Comparison of ENCODE assay signal across 14 mouse cellular contexts in the genomic region with DNA sequence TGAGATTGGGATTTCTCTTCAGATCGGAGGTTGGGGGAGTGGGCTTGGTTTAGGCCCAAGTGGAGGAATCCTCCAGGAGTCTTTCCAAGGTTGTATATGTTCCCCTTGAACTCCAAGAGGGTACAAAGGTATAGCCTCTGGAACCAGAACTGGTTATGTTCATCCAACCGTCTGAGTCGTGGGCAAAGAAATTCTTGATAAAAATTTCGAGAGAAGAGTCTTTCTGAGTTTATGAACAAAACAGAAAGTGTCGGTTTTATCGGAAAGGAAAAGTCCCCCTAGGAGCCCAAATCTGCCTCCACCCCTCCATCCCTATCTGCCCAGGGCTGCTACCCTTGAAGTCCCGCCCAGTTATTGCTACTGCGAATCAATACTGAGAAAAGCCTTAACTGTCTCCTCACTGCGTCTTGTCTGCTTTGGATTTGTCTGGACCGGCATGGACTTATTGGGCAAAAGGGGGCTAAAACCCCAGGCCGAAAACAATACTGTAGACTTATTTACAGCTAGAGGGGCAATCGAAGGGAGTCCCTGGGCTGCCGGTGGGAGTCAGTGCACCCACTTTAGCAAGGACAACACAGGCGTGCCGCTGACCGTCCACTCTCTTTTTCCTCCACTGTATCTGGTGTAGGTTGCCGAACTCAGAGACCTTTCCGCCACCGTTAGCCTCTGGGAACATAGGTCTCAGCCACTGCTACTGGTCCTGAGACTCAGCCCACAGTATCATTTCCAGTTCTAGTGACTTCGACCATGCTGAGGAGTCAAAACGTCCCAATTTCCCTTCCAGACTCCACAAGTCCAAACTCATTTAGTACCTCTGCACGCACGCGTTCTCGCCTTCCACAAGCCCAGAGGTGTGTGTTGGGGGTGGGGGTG. TPM values are rescaled to one million over a fixed set of nuclear protein-coding genes. Genes with fewer than 3 reads are reported as not detected.
A peak's percentile ranks its signal among the peaks of the same experiment; 100 is the strongest.
DNase-seq lines count a peak whose midpoint lies in the region; ATAC-seq and TF ChIP-seq lines count a peak whose summit lies in the region.
"Had no signal": no experiment of that assay in that cellular context is flagged by ENCODE, and none has a peak within 500 bp of the region (broad histone marks: within the 10 kb centered on the region; RNA-seq: fewer than 3 reads in every experiment).

No protein-coding gene starts in this region.

- peak overlapping the region; percentile 49; the same call in 1 of the 2 replicates for H3K4me3 ChIP-seq in gastrocnemius, adult 2 months
- peak overlapping the region; percentile 69 for H3K4me3 ChIP-seq in megakaryocyte, embryonic 14.5 days (replicated peaks)
- peak overlapping the region; percentile 76 for H3K4me3 ChIP-seq in embryonic facial prominence, embryonic 13.5 days
- no peak overlapping the region for H3K4me3 ChIP-seq in liver, postnatal 0 days (ENCODE audit: low read depth, low read length)
- H3K4me3 ChIP-seq: forebrain, embryonic 13.5 days; heart, adult 2 months; intestine, embryonic 15.5 days; liver, embryonic 15.5 days had no signal

- peak overlapping the region; percentile 95 for H3K9ac ChIP-seq in embryonic facial prominence, embryonic 13.5 days
- no peak overlapping the region for H3K9ac ChIP-seq in liver, postnatal 0 days (replicated peaks)
- H3K9ac ChIP-seq: forebrain, embryonic 13.5 days; intestine, embryonic 15.5 days; liver, embryonic 15.5 days had no signal

- peak overlapping the region; percentile 72 for H3K4me2 ChIP-seq in embryonic facial prominence, embryonic 13.5 days
- 0 out of 2 replicates have a peak overlapping the region, but pooled peaks have one; percentile 19 for H3K4me2 ChIP-seq in liver, postnatal 0 days (ENCODE audit: low read depth, low read length)
- H3K4me2 ChIP-seq: forebrain, embryonic 13.5 days; intestine, embryonic 15.5 days; liver, embryonic 15.5 days had no signal

- TF ChIP-seq EP300 in liver, postnatal 0 days (IDR thresholded peaks at IDR 0.05; ENCODE audit: low read depth), result no peak

- no peaks in the 10 kb centered on the region for H3K36me3 ChIP-seq in megakaryocyte, embryonic 14.5 days (replicated peaks; ENCODE audit: low read length)
- H3K36me3 ChIP-seq in embryonic facial prominence, embryonic 13.5 days, result peaks cover 18% of the 10 kb centered on the region; the same call in 1 of the 2 replicates
- no peaks in the 10 kb centered on the region for H3K36me3 ChIP-seq in liver, postnatal 0 days (replicated peaks; ENCODE audit: insufficient read depth, low read length)
- H3K36me3 ChIP-seq: intestine, embryonic 15.5 days; liver, embryonic 15.5 days had no signal

- no peak for TF ChIP-seq CTCF in gastrocnemius, adult 2 months (IDR thresholded peaks at IDR 0.05)
- TF ChIP-seq CTCF in liver, postnatal 0 days (IDR thresholded peaks at IDR 0.05; ENCODE audit: low read depth), result no peak

- peaks cover 7% of the 10 kb centered on the region; the same call in 1 of the 2 replicates for H3K9me3 ChIP-seq in megakaryocyte, embryonic 14.5 days
- H3K9me3 ChIP-seq in embryonic facial prominence, embryonic 13.5 days, result no peaks in the 10 kb centered on the region
- no peaks in the 10 kb centered on the region for H3K9me3 ChIP-seq in liver, postnatal 0 days (ENCODE audit: low read length)
- H3K9me3 ChIP-seq: forebrain, embryonic 13.5 days; intestine, embryonic 15.5 days; liver, embryonic 15.5 days had no signal

- ATAC-seq in megakaryocyte, adult 5-6 weeks (ENCODE audit: poor library complexity, severe bottlenecking), result no peak
- ATAC-seq in embryonic facial prominence, embryonic 13.5 days (ENCODE audit: insufficient number of reproducible peaks, insufficient read depth, low FRiP score, low TSS enrichment, low read depth), result no peak
- ATAC-seq in liver, postnatal 0 days, result no peak
- ATAC-seq: forebrain, embryonic 13.5 days; intestine, embryonic 15.5 days had no signal

- WGBS in embryonic facial prominence, embryonic 13.5 days, result 16% methylated on average over 25 of the region's 25 CpGs
- 5% methylated on average over 25 of the region's 25 CpGs for WGBS in liver, postnatal 0 days (ENCODE audit: insufficient replicate concordance)

- no peak for DNase-seq in gastrocnemius, adult 2 months
- DNase-seq in gastrocnemius, postnatal 10 days, result no peak
- DNase-seq in liver, postnatal 0 days, result no peak
- DNase-seq in frontal cortex, postnatal 36 days (ENCODE audit: low spot score in 2 of 2), result no peak
- DNase-seq in right cerebral cortex, adult 2 months (ENCODE audit: low spot score in 2 of 2), result no peak
- DNase-seq: adrenal gland, postnatal 10 days; cerebellum, adult 18-20 months; heart, adult 2 months had no signal

- H3K27me3 ChIP-seq in megakaryocyte, embryonic 14.5 days (replicated peaks), result peaks cover 98% of the 10 kb centered on the region
- peaks cover 86% of the 10 kb centered on the region for H3K27me3 ChIP-seq in embryonic facial prominence, embryonic 13.5 days
- peaks cover 97% of the 10 kb centered on the region for H3K27me3 ChIP-seq in liver, postnatal 0 days (ENCODE audit: insufficient read depth, low read length)

- intact Hi-C loops in gastrocnemius, adult 2 months (cut with DNase I), result loop anchor here (2.0 to 10.0 kb wide), 2 partner anchors 117 to 351 kb away; no protein-coding TSS in a partner anchor

- no peak overlapping the region for H3K27ac ChIP-seq in gastrocnemius, adult 2 months
- H3K27ac ChIP-seq in embryonic facial prominence, embryonic 13.5 days, result peak overlapping the region; percentile 55
- no peak overlapping the region for H3K27ac ChIP-seq in liver, postnatal 0 days (ENCODE audit: low read depth)
- H3K27ac ChIP-seq: forebrain, embryonic 13.5 days; heart, adult 2 months; intestine, embryonic 15.5 days; liver, embryonic 15.5 days had no signal

- peaks cover 44% of the 10 kb centered on the region for H3K4me1 ChIP-seq in megakaryocyte, embryonic 14.5 days
- H3K4me1 ChIP-seq in embryonic facial prominence, embryonic 13.5 days, result peaks cover 50% of the 10 kb centered on the region
- peaks cover 10% of the 10 kb centered on the region; the same call in 1 of the 2 replicates for H3K4me1 ChIP-seq in liver, postnatal 0 days (ENCODE audit: insufficient read depth)
- H3K4me1 ChIP-seq: liver, embryonic 15.5 days had no signal

RNA-seq across cellular contexts. Expression of gene Six2, which starts 4.7 kb away (rescaled TPM):
- total RNA-seq in gastrocnemius, adult 2 months (2021), result 10 to 100 TPM; 10.6 to 29.0 TPM
- 10 to 100 TPM; 13.0 to 13.7 TPM for total RNA-seq in gastrocnemius, postnatal 10 days (2021)
- polyA plus RNA-seq in megakaryocyte, embryonic 14.5 days (2012; ENCODE audit: insufficient read depth, low replicate concordance), result 1.6 TPM in 1 of 2 replicates, not detected in the other
- not detected in 2 replicates for total RNA-seq in megakaryocyte, adult 5-6 weeks (2015)
- not detected in 2 replicates for total RNA-seq in megakaryocyte, adult 5-6 weeks (2017)
- polyA plus RNA-seq in embryonic facial prominence, embryonic 13.5 days (2015; fragmentation: Nextera tagmentation; extraction: Ambion mirVana), result 21.3 and 21.9 TPM in 2 replicates
- not detected in 2 replicates for polyA plus RNA-seq in liver, postnatal 0 days (2015; fragmentation: Nextera tagmentation; extraction: Ambion mirVana)
- polyA plus RNA-seq: liver, embryonic 15.5 days had no signal

Comparison
In these comparisons a context has a peak if more than half of its experiments do, and no peak if none do; other contexts are left out.
1. RNA of gene Six2, which starts 4.7 kb away (total RNA-seq): 10.6 to 29.0 TPM in gastrocnemius, adult 2 months and 13.0 to 13.7 TPM in gastrocnemius, postnatal 10 days; not detected in megakaryocyte, adult 5-6 weeks; every median in the first group is over 10 times any median in the second.